Mouse (Mus musculus): Measurements from ENCODE around the gene Cdk6.
"Not testable (repeated sequence)": the region's sequence is repeated elsewhere in the genome, so short reads cannot be mapped to it uniquely, and the experiment has no call there.

Cdk6 gene

DNA sequence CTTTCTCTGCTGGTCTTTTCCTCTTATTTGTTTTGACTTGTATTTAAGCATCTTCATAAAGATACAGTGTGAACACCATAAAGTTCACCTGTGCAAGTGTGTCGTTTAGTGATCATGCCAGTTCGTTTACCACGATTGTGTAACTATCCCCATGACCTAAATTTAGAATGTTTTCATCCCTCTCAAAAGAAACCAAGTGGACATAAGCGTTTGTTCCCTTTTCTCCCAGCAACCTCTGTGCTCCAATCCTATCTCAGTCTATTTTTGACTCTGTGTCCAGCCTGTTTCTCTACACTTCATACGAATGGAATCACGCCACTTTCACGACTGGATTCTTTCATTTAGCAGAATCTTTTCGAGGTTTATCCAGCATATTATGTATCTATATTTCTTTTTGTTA, 40.5 kb downstream of the Cdk6 start:
- DNase-seq = no peak

- no peak for DNase-seq
These were observed 41.2 kb downstream of the Cdk6 start for GRCm38 (mm10) chr5:3382343-3383040.

DNA sequence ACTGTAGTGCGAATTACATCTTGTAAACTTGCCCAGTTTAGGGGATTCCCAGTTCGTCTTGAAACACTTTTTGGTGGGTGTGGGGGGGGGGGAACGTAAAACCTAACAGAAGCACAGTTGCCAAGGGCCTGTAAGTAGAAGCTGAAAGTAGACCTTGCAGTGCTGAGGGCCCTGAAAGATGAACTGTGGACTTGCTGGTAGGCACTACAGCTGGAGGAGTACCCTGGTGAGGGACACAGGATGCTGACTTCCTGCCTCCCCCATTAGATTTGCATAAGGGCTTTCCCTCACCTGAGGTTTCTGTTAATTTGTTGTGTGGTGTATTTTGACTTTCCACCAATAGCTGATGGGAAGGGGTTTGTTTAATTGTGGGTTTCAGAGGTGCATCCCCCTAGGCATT, 42.3 kb downstream of the Cdk6 start:
- no peak for DNase-seq

DNA sequence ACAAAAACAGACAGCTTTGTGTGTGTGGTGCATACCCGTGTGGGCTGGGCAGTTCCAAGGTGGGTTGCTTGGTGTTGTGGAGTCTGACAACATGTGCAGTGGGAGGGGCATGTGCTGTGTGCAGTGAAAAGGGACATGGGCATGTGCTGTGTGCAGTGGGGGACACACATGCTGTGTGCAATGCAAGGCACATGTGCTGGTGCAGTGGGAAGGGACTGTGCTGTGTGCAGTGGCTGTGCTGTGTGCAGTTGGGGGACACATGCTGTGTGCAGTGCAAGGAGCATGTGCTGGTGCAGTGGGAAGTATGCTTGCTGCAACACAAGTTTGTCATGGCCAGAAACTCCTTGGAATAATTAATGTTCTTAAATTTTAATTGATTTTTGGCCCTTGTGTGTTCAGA, 43.8 kb downstream of the Cdk6 start:
- DNase-seq = no peak

GRCm38 (mm10) chr5:3386021-3386730, 44.9 kb downstream of the Cdk6 start:
- DNase-seq = no peak

- DNase-seq = no peak
These were observed 45.4 kb downstream of the Cdk6 start for GRCm38 (mm10) chr5:3386731-3387087.

- no peak for DNase-seq
These were observed 45.9 kb downstream of the Cdk6 start for GRCm38 (mm10) chr5:3387138-3387537.

- DNase-seq = no peak
These were observed 51.6 kb downstream of the Cdk6 start for GRCm38 (mm10) chr5:3392856-3393255.

- no peak for DNase-seq
These were observed 52.9 kb downstream of the Cdk6 start for GRCm38 (mm10) chr5:3394145-3394544.

- DNase-seq = no peak
These were observed 53.7 kb downstream of the Cdk6 start for GRCm38 (mm10) chr5:3395020-3395419.

- DNase-seq = no peak
These were observed 54.9 kb downstream of the Cdk6 start for GRCm38 (mm10) chr5:3396214-3396613.

- DNase-seq = no peak
These were observed 55.8 kb downstream of the Cdk6 start for GRCm38 (mm10) chr5:3396910-3397575.

DNA sequence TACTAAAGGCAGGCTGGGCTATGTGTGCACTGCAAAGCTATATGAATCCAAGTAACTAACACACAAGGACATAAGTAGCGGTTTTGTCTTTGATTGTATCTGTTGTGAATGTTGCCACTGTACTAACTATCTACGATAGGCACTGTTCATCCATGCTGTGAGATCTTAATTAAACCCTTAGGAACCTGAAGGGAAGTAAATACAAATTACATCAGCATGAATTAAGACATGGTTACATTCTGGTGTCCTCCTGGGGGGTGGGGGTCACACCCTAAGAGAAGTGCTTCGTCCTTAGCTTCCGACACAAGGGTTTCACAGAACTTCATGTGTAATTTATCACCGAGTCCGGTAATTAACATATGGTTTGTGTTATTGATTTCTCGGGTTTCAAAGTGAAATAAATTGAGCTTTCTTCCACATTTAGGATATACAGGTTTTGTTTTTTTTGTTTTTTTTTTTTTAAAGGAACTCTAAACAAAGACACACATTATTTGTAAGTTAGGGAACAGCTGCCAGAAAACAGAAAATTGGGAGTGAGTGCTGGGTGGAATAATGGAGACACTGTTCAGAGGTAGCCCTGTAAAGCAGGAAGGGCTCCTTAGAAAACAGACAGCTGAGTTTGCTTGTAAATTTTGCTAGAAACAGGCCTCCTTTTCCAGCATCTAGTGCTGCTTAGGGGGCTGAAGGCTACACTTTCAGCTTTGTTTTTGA, 58.7 kb downstream of the Cdk6 start:
- no peak for DNase-seq

- no peak for DNase-seq
These were observed 63.8 kb downstream of the Cdk6 start for GRCm38 (mm10) chr5:3405102-3405501.

GRCm38 (mm10) chr5:3405503-3405902, 64.2 kb downstream of the Cdk6 start:
- DNase-seq = no peak

DNA sequence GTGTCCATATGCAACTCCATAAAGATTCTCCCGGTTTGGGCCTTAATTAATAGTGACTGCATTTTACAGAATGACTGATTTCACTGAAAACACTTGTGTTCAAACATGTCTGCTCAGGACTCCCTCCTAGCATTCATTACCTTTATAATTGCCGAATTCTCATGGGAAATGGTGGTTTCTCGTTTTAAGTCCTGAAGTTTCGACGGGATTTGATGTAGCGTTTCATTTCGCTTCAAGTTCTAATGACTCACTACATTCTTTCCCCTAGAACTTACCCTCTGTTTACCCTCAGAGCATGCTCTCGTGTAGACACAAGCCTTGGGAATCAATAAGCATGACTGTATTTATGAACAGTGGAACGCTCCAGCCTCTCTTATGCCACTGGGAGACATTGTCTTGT, 66.6 kb downstream of the Cdk6 start:
- DNase-seq = no peak

- not testable (repeated sequence) for DNase-seq
These were observed 76.9 kb downstream of the Cdk6 start for GRCm38 (mm10) chr5:3418183-3418582.

DNA sequence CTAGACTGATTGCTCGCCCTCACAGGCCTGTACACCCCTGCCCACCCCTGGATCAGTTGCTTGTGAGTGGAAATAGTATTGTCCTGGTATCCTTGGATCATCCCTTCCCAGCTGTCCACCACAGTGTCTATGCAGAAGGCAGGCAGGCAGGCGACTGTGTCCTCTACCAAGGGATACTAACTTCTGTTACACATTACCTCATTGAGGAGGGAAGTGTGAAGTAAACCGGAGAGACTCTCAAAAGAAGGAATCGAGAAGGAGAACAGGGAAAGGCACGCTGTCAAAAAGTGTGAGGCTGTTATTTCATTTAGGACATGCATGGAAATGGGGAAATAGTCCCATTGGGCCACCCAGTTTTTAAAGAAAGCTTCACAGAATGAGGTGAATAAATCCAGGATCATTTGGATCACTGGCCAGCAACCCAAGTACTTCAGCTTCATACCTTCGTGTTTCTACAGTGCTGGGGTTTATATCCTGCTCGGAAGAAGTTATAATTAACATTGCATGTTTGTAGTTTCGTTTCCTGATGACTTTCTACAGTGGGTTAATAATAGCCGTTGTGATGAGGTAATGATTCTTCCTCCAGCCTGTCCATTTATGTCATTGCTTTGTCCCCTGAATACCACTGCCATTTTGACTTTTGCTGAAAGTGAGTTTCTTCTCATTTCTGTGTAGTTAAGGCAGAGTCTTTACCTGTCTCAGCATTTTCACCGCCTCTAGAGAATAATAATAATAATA, 79.0 kb downstream of the Cdk6 start:
- DNase-seq = no peak

- DNase-seq = no peak
These were observed 79.5 kb downstream of the Cdk6 start for GRCm38 (mm10) chr5:3420832-3421228.

DNA sequence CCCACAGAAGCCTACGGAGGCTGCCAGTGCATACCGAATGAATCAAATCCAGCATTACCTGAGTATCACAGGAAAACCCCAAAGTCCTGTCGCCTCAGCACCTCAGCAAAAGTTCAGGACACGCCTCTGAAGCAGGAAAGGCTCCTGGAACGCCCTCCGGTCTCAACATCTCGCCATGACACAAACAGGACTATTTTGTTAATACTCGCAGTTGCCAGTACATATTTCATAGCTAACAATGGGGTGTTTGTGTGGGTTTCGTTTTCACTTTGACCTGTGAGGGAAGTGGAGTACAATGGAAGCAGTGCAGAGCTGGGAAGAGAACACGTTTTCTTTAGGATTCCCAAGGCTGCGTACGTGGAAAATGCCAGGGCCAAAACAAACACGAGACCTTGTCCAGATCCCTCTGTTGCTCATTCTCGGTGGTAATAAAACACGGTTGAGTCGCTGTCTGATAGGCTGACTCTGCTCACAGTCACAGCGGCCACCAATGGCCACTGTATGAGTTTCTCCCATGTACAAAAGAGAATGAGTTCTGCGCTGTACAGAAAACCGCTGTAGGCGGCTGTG, 91.9 kb downstream of the Cdk6 start:
- DNase-seq = peak; percentile 13 to 21

- DNase-seq = not testable (repeated sequence)
These were observed 92.8 kb downstream of the Cdk6 start for GRCm38 (mm10) chr5:3434105-3434504.

DNA sequence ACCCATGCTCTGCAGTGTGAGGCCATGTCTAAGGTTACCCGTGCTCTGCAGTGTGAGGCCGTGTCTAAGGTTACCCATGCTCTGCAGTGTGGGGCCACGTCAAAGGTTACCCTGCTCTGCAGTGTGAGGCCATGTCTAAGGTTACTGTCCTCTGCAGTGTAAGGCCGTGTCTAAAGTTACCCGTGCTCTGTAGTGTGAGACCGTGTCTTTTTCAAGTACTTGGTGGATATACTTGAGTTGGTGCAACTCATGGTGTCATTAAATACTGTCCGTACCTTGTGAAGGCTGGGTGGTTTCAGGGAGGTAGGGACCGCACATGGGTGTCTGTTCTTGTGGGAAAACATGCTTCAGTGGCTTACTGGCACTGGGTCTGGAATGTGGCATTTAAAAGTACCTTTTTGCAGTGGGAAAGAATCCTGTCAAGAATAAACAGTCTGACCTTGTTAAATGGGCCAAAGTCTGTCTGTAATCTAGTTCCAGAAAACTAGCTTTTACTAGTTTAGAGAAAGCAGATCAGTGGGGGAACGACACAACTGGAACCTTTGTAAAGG, 97.2 kb downstream of the Cdk6 start:
- DNase-seq = not testable (repeated sequence)

Measured in lung, adult 18-20 months (tissue).